Mouse (Mus musculus): ENCODE results near the gene Lrrc4. TPM values are rescaled to one million over a fixed set of nuclear protein-coding genes. Genes with fewer than 3 reads are reported as not detected.
A peak's percentile ranks its signal among the peaks of the same experiment; 100 is the strongest.

The Lrrc4 gene
- polyA plus RNA-seq, 1 experiment from 2014 or later = 0.85 TPM

- Histone ChIP-seq H3K9me3 (ENCODE audit: control insufficient read depth, low read length) (no peaks in the 10 kb centered on the region), H3K9ac (ENCODE audit: low read length) (no peak overlapping the region), H3K27ac (ENCODE audit: low read depth) (no peak overlapping the region), H3K36me3 (ENCODE audit: control insufficient read depth, insufficient read depth, low read length) (no peaks in the 10 kb centered on the region), H3K4me2 (ENCODE audit: low read length) (no peak overlapping the region), H3K4me3 (ENCODE audit: low read depth, low read length) (no peak overlapping the region), H3K4me1 (replicated peaks; ENCODE audit: control insufficient read depth, insufficient read depth, low read length) (peaks cover 8% of the 10 kb centered on the region; the same call in 1 of the 2 replicates), H3K27me3 (replicated peaks; ENCODE audit: control insufficient read depth, insufficient read depth, low read length) (no peaks in the 10 kb centered on the region)
- 40% methylated on average over 5 of the region's 5 CpGs for WGBS
- ATAC-seq (replicated peaks; ENCODE audit: low FRiP score, low TSS enrichment, low read depth) (no peak), DNase-seq (ENCODE audit: low spot score) (no peak)
Measured at GRCm38 (mm10) chr6:28762132-28762775, 69.3 kb downstream of the Lrrc4 start.

- Histone ChIP-seq H3K36me3 (ENCODE audit: control insufficient read depth, insufficient read depth, low read length) (no peaks in the 10 kb centered on the region), H3K27ac (ENCODE audit: low read depth) (no peak overlapping the region), H3K4me1 (replicated peaks; ENCODE audit: control insufficient read depth, insufficient read depth, low read length) (peaks cover 8% of the 10 kb centered on the region; the same call in 1 of the 2 replicates), H3K4me3 (ENCODE audit: low read depth, low read length) (no peak overlapping the region), H3K9me3 (ENCODE audit: control insufficient read depth, low read length) (no peaks in the 10 kb centered on the region), H3K4me2 (ENCODE audit: low read length) (no peak overlapping the region), H3K27me3 (replicated peaks; ENCODE audit: control insufficient read depth, insufficient read depth, low read length) (no peaks in the 10 kb centered on the region), H3K9ac (ENCODE audit: low read length) (no peak overlapping the region)
- ATAC-seq (replicated peaks; ENCODE audit: low FRiP score, low TSS enrichment, low read depth) (no peak), DNase-seq (ENCODE audit: low spot score) (no peak)
- WGBS = 48% methylated on average over 3 of the region's 3 CpGs
Measured at GRCm38 (mm10) chr6:28761728-28762127, 69.8 kb downstream of the Lrrc4 start.

GRCm38 (mm10) chr6:28758293-28758692, 73.3 kb downstream of the Lrrc4 start:
- Histone ChIP-seq H3K27me3 (replicated peaks; ENCODE audit: control insufficient read depth, insufficient read depth, low read length) (no peaks in the 10 kb centered on the region), H3K9ac (ENCODE audit: low read length) (no peak overlapping the region), H3K4me2 (ENCODE audit: low read length) (no peak overlapping the region), H3K36me3 (ENCODE audit: control insufficient read depth, insufficient read depth, low read length) (peaks cover 6% of the 10 kb centered on the region), H3K4me1 (replicated peaks; ENCODE audit: control insufficient read depth, insufficient read depth, low read length) (peaks cover 12% of the 10 kb centered on the region; the same call in 1 of the 2 replicates), H3K27ac (ENCODE audit: low read depth) (no peak overlapping the region), H3K4me3 (ENCODE audit: low read depth, low read length) (no peak overlapping the region), H3K9me3 (ENCODE audit: control insufficient read depth, low read length) (no peaks in the 10 kb centered on the region)
- DNase-seq (ENCODE audit: low spot score) = no peak
- ATAC-seq (replicated peaks; ENCODE audit: low FRiP score, low TSS enrichment, low read depth) = peak; percentile 62; the same call in 1 of the 2 replicates
- 75% methylated on average over 4 of the region's 4 CpGs for WGBS

- no peaks in the 10 kb centered on the region for H3K27me3 ChIP-seq (replicated peaks; ENCODE audit: control insufficient read depth, insufficient read depth, low read length)
- peaks cover 10% of the 10 kb centered on the region for H3K36me3 ChIP-seq (ENCODE audit: control insufficient read depth, insufficient read depth, low read length)
- 80% methylated on average over 10 of the region's 10 CpGs for WGBS
- no peak overlapping the region for H3K4me3 ChIP-seq (ENCODE audit: low read depth, low read length)
- H3K9me3 ChIP-seq (ENCODE audit: control insufficient read depth, low read length) = no peaks in the 10 kb centered on the region
- no peak for ATAC-seq (replicated peaks; ENCODE audit: low FRiP score, low TSS enrichment, low read depth)
- H3K4me1 ChIP-seq (replicated peaks; ENCODE audit: control insufficient read depth, insufficient read depth, low read length) = peaks cover 12% of the 10 kb centered on the region; the same call in 1 of the 2 replicates
- no peak for DNase-seq (ENCODE audit: low spot score)
- H3K4me2 ChIP-seq (ENCODE audit: low read length) = no peak overlapping the region
- H3K27ac ChIP-seq (ENCODE audit: low read depth) = no peak overlapping the region
- H3K9ac ChIP-seq (ENCODE audit: low read length) = no peak overlapping the region
Measured at GRCm38 (mm10) chr6:28756306-28757018, 75.1 kb downstream of the Lrrc4 start.

GRCm38 (mm10) chr6:28754127-28754898, 77.2 kb downstream of the Lrrc4 start:
- Histone ChIP-seq H3K27me3 (replicated peaks; ENCODE audit: control insufficient read depth, insufficient read depth, low read length) (no peaks in the 10 kb centered on the region), H3K4me2 (ENCODE audit: low read length) (no peak overlapping the region), H3K27ac (ENCODE audit: low read depth) (no peak overlapping the region), H3K4me1 (replicated peaks; ENCODE audit: control insufficient read depth, insufficient read depth, low read length) (0 out of 2 replicates have a peak, but pooled peaks cover 4% of the 10 kb centered on the region), H3K9ac (ENCODE audit: low read length) (no peak overlapping the region), H3K9me3 (ENCODE audit: control insufficient read depth, low read length) (no peaks in the 10 kb centered on the region), H3K4me3 (ENCODE audit: low read depth, low read length) (no peak overlapping the region), H3K36me3 (ENCODE audit: control insufficient read depth, insufficient read depth, low read length) (peaks cover 10% of the 10 kb centered on the region)
- ATAC-seq (replicated peaks; ENCODE audit: low FRiP score, low TSS enrichment, low read depth) (no peak), DNase-seq (ENCODE audit: low spot score) (no peak)
- WGBS = 92% methylated on average over 6 of the region's 6 CpGs

- no peak for ATAC-seq (replicated peaks; ENCODE audit: low FRiP score, low TSS enrichment, low read depth)
Measured at GRCm38 (mm10) chr6:28753681-28754080, 77.9 kb downstream of the Lrrc4 start.

GRCm38 (mm10) chr6:28753217-28753616, 78.3 kb downstream of the Lrrc4 start:
- H3K4me2 ChIP-seq (ENCODE audit: low read length) = no peak overlapping the region
- H3K4me3 ChIP-seq (ENCODE audit: low read depth, low read length) = no peak overlapping the region
- 96% methylated on average over 5 of the region's 5 CpGs for WGBS
- H3K27me3 ChIP-seq (replicated peaks; ENCODE audit: control insufficient read depth, insufficient read depth, low read length) = no peaks in the 10 kb centered on the region
- H3K27ac ChIP-seq (ENCODE audit: low read depth) = no peak overlapping the region
- ATAC-seq (replicated peaks; ENCODE audit: low FRiP score, low TSS enrichment, low read depth) = no peak
- 0 out of 2 replicates have a peak, but pooled peaks cover 4% of the 10 kb centered on the region for H3K4me1 ChIP-seq (replicated peaks; ENCODE audit: control insufficient read depth, insufficient read depth, low read length)
- H3K9ac ChIP-seq (ENCODE audit: low read length) = no peak overlapping the region
- DNase-seq (ENCODE audit: low spot score) = no peak
- H3K36me3 ChIP-seq (ENCODE audit: control insufficient read depth, insufficient read depth, low read length) = peaks cover 10% of the 10 kb centered on the region
- no peaks in the 10 kb centered on the region for H3K9me3 ChIP-seq (ENCODE audit: control insufficient read depth, low read length)

More at GRCm38 (mm10) chr6:28753681-28754080, 77.9 kb downstream of the Lrrc4 start:
- no peak overlapping the region for H3K4me3 ChIP-seq (ENCODE audit: low read depth, low read length)
- H3K4me2 ChIP-seq (ENCODE audit: low read length) = no peak overlapping the region
- DNase-seq (ENCODE audit: low spot score) = no peak
- H3K36me3 ChIP-seq (ENCODE audit: control insufficient read depth, insufficient read depth, low read length) = peaks cover 10% of the 10 kb centered on the region
- H3K9ac ChIP-seq (ENCODE audit: low read length) = no peak overlapping the region
- 94% methylated on average over 5 of the region's 5 CpGs for WGBS
- no peaks in the 10 kb centered on the region for H3K27me3 ChIP-seq (replicated peaks; ENCODE audit: control insufficient read depth, insufficient read depth, low read length)
- 0 out of 2 replicates have a peak, but pooled peaks cover 4% of the 10 kb centered on the region for H3K4me1 ChIP-seq (replicated peaks; ENCODE audit: control insufficient read depth, insufficient read depth, low read length)
- no peaks in the 10 kb centered on the region for H3K9me3 ChIP-seq (ENCODE audit: control insufficient read depth, low read length)
- no peak overlapping the region for H3K27ac ChIP-seq (ENCODE audit: low read depth)

GRCm38 (mm10) chr6:28751186-28751585, 80.4 kb downstream of the Lrrc4 start:
- no peak overlapping the region for H3K27ac ChIP-seq (ENCODE audit: low read depth)
- WGBS = 62% methylated on average over 3 of the region's 3 CpGs
- H3K4me3 ChIP-seq (ENCODE audit: low read depth, low read length) = no peak overlapping the region
- no peaks in the 10 kb centered on the region for H3K27me3 ChIP-seq (replicated peaks; ENCODE audit: control insufficient read depth, insufficient read depth, low read length)
- DNase-seq (ENCODE audit: low spot score) (no peak), ATAC-seq (replicated peaks; ENCODE audit: low FRiP score, low TSS enrichment, low read depth) (no peak)
- H3K9me3 ChIP-seq (ENCODE audit: control insufficient read depth, low read length) = no peaks in the 10 kb centered on the region
- H3K4me2 ChIP-seq (ENCODE audit: low read length) = no peak overlapping the region
- no peak overlapping the region for H3K9ac ChIP-seq (ENCODE audit: low read length)
- H3K4me1 ChIP-seq (replicated peaks; ENCODE audit: control insufficient read depth, insufficient read depth, low read length) = 0 out of 2 replicates have a peak, but pooled peaks cover 1% of the 10 kb centered on the region
- peaks cover 17% of the 10 kb centered on the region for H3K36me3 ChIP-seq (ENCODE audit: control insufficient read depth, insufficient read depth, low read length)
